ENCODE assay signal across 8 mouse cellular contexts in the genomic region with DNA sequence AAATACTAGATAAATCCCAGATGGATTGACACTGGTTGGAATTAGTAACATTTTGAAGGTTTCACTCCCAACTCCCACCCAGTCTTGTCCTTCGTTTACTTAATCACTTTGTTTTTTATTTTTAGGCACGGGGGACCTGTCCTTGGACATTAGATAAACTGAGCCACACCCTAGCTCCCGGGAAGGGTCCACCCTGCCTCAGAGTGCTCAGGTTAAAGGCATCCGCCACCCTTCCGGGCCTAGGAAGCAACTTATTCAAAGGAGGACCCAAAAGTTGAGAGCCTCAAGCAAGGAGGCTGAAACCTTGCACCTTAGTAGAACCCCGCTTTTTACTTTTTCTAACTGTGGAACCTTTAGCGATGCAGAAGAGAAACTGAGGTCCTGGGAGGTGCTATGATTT. TPM values are rescaled to one million over a fixed set of nuclear protein-coding genes. Genes with fewer than 3 reads are reported as not detected.
A peak's percentile ranks its signal among the peaks of the same experiment; 100 is the strongest.
DNase-seq lines count a peak whose midpoint lies in the region; ATAC-seq and TF ChIP-seq lines count a peak whose summit lies in the region.

No protein-coding gene starts in this region.

- no peaks in the 10 kb centered on the region for H3K9me3 ChIP-seq in heart, postnatal 0 days (replicated peaks; ENCODE audit: control insufficient read depth, low read length)
- H3K9me3 ChIP-seq in hindbrain, embryonic 15.5 days = no peaks in the 10 kb centered on the region
- H3K9me3 ChIP-seq in midbrain, embryonic 13.5 days = no peaks in the 10 kb centered on the region

- peak overlapping the region; percentile 62 for H3K4me3 ChIP-seq in heart, postnatal 0 days (ENCODE audit: low read depth, low read length)
- H3K4me3 ChIP-seq in hindbrain, embryonic 15.5 days = peak overlapping the region; percentile 46
- H3K4me3 ChIP-seq in midbrain, embryonic 13.5 days (replicated peaks) = peak overlapping the region; percentile 44

- peaks cover 8% of the 10 kb centered on the region; the same call in 1 of the 2 replicates for H3K36me3 ChIP-seq in heart, postnatal 0 days (replicated peaks; ENCODE audit: control insufficient read depth, insufficient read depth, low read length)
- H3K36me3 ChIP-seq in hindbrain, embryonic 15.5 days = peaks cover 7% of the 10 kb centered on the region; the same call in 1 of the 2 replicates
- H3K36me3 ChIP-seq in midbrain, embryonic 13.5 days = peaks cover 9% of the 10 kb centered on the region

- no peak for ATAC-seq in heart, postnatal 0 days (ENCODE audit: insufficient read depth, low read depth)
- ATAC-seq in hindbrain, embryonic 15.5 days (ENCODE audit: low FRiP score, low read depth) = no peak
- no peak for ATAC-seq in midbrain, embryonic 13.5 days

- intact Hi-C loops in left cerebral cortex, postnatal 36 days (cut with DNase I) = loop anchor here (10.0 kb wide), 1 partner anchor 156 kb away; a partner anchor contains a TSS

- no peak for DNase-seq in heart, postnatal 0 days (ENCODE audit: low spot score)
- no peak for DNase-seq in heart, adult 11 months
- peak; percentile 48 for DNase-seq in R1 (ENCODE audit: low read depth, low spot score)
- DNase-seq in left cerebral cortex, postnatal 36 days (ENCODE audit: low spot score in 2 of 2) = no peak
- no peak for DNase-seq in adrenal gland, postnatal 10 days
- no peak for DNase-seq in spleen, postnatal 10 days (ENCODE audit: low spot score in 2 of 2)

- WGBS in heart, postnatal 0 days = 19% methylated on average over 7 of the region's 7 CpGs
- 35% methylated on average over 7 of the region's 7 CpGs for WGBS in hindbrain, embryonic 15.5 days
- 31% methylated on average over 7 of the region's 7 CpGs for WGBS in midbrain, embryonic 13.5 days

- H3K9ac ChIP-seq in heart, postnatal 0 days (replicated peaks; ENCODE audit: low read depth, low read length) = peak overlapping the region; percentile 42; the same call in 1 of the 2 replicates
- H3K9ac ChIP-seq in hindbrain, embryonic 15.5 days = peak overlapping the region; percentile 34; the same call in 1 of the 2 replicates
- no peak overlapping the region for H3K9ac ChIP-seq in midbrain, embryonic 13.5 days (replicated peaks)

- H3K4me1 ChIP-seq in heart, postnatal 0 days (ENCODE audit: control insufficient read depth, insufficient read depth) = peaks cover 9% of the 10 kb centered on the region
- H3K4me1 ChIP-seq in hindbrain, embryonic 15.5 days (replicated peaks) = peaks cover 16% of the 10 kb centered on the region
- H3K4me1 ChIP-seq in midbrain, embryonic 13.5 days (replicated peaks) = peaks cover 17% of the 10 kb centered on the region

- no peak for TF ChIP-seq CTCF in heart, postnatal 0 days (IDR thresholded peaks at IDR 0.05; ENCODE audit: low read depth)

- no peak for TF ChIP-seq EP300 in heart, postnatal 0 days (IDR thresholded peaks at IDR 0.05; ENCODE audit: low read depth)

- H3K4me2 ChIP-seq in heart, postnatal 0 days (ENCODE audit: low read depth, low read length) = peak overlapping the region; percentile 89
- peak overlapping the region; percentile 89 for H3K4me2 ChIP-seq in hindbrain, embryonic 15.5 days
- peak overlapping the region; percentile 62 for H3K4me2 ChIP-seq in midbrain, embryonic 13.5 days (replicated peaks)

- H3K27me3 ChIP-seq in heart, postnatal 0 days (ENCODE audit: control insufficient read depth, insufficient read depth, low read length) = peaks cover 21% of the 10 kb centered on the region
- peaks cover 51% of the 10 kb centered on the region for H3K27me3 ChIP-seq in hindbrain, embryonic 15.5 days
- H3K27me3 ChIP-seq in midbrain, embryonic 13.5 days = peaks cover 63% of the 10 kb centered on the region

- no peak overlapping the region for H3K27ac ChIP-seq in heart, postnatal 0 days (ENCODE audit: low read depth)
- no peak overlapping the region for H3K27ac ChIP-seq in hindbrain, embryonic 15.5 days (replicated peaks)
- H3K27ac ChIP-seq in midbrain, embryonic 13.5 days = no peak overlapping the region

RNA-seq across cellular contexts. Expression of a gene that starts 2.9 kb away (rescaled TPM):
- total RNA-seq in heart, postnatal 0 days (2014; rRNA removed; ENCODE audit: low replicate concordance) = 2.6 and 6.8 TPM in 2 replicates
- 0.18 and 0.37 TPM in 2 replicates for polyA plus RNA-seq in heart, postnatal 0 days (2015; fragmentation: Nextera tagmentation; extraction: Ambion mirVana)
- 2.2 TPM in 2 replicates for polyA plus RNA-seq in hindbrain, embryonic 15.5 days (2015; fragmentation: Nextera tagmentation; extraction: Ambion mirVana)
- 0.89 and 1.2 TPM in 2 replicates for polyA plus RNA-seq in midbrain, embryonic 13.5 days (2015; fragmentation: Nextera tagmentation; extraction: Ambion mirVana)
- total RNA-seq in left cerebral cortex, postnatal 36 days (2021) = 1 to 10 TPM; 1.9 to 2.5 TPM
- total RNA-seq in adrenal gland, postnatal 10 days (2021) = 1 to 10 TPM; 2.2 to 3.8 TPM

RNA-seq across cellular contexts. Expression of a gene that starts 15.0 kb away (rescaled TPM):
- total RNA-seq in heart, postnatal 0 days (2014; rRNA removed; ENCODE audit: low replicate concordance) = 8.9 and 17.2 TPM in 2 replicates
- polyA plus RNA-seq in heart, postnatal 0 days (2015; fragmentation: Nextera tagmentation; extraction: Ambion mirVana) = 8.6 and 8.8 TPM in 2 replicates
- polyA plus RNA-seq in hindbrain, embryonic 15.5 days (2015; fragmentation: Nextera tagmentation; extraction: Ambion mirVana) = 17.6 and 19.7 TPM in 2 replicates
- polyA plus RNA-seq in midbrain, embryonic 13.5 days (2015; fragmentation: Nextera tagmentation; extraction: Ambion mirVana) = 20.6 and 23.5 TPM in 2 replicates
- 10 to 100 TPM in 1 of 2 experiments, 1 to 10 TPM in 1; 9.5 to 10.7 TPM for total RNA-seq in left cerebral cortex, postnatal 36 days (2021)
- total RNA-seq in adrenal gland, postnatal 10 days (2021) = 10 to 100 TPM; 12.9 to 13.3 TPM

RNA-seq across cellular contexts. Expression of a gene that starts 24.6 kb away (rescaled TPM):
- total RNA-seq in heart, postnatal 0 days (2014; rRNA removed; ENCODE audit: low replicate concordance) = 8.2 and 9.4 TPM in 2 replicates
- 3.5 and 3.6 TPM in 2 replicates for polyA plus RNA-seq in heart, postnatal 0 days (2015; fragmentation: Nextera tagmentation; extraction: Ambion mirVana)
- polyA plus RNA-seq in hindbrain, embryonic 15.5 days (2015; fragmentation: Nextera tagmentation; extraction: Ambion mirVana) = 7.1 and 8.6 TPM in 2 replicates
- 7.6 and 7.8 TPM in 2 replicates for polyA plus RNA-seq in midbrain, embryonic 13.5 days (2015; fragmentation: Nextera tagmentation; extraction: Ambion mirVana)
- 10 to 100 TPM in 1 of 2 experiments, 1 to 10 TPM in 1; 9.2 to 10.3 TPM for total RNA-seq in left cerebral cortex, postnatal 36 days (2021)
- total RNA-seq in adrenal gland, postnatal 10 days (2021) = 1 to 10 TPM; 5.7 to 8.1 TPM

RNA-seq across cellular contexts. Expression of a gene that starts 45.9 kb away (rescaled TPM):
- 11.1 and 36.4 TPM in 2 replicates for total RNA-seq in heart, postnatal 0 days (2014; rRNA removed; ENCODE audit: low replicate concordance)
- 30.8 and 32.2 TPM in 2 replicates for polyA plus RNA-seq in heart, postnatal 0 days (2015; fragmentation: Nextera tagmentation; extraction: Ambion mirVana)
- polyA plus RNA-seq in hindbrain, embryonic 15.5 days (2015; fragmentation: Nextera tagmentation; extraction: Ambion mirVana) = not detected in 2 replicates
- not detected in 2 replicates for polyA plus RNA-seq in midbrain, embryonic 13.5 days (2015; fragmentation: Nextera tagmentation; extraction: Ambion mirVana)
- total RNA-seq in left cerebral cortex, postnatal 36 days (2021) = not detected
- 10 to 100 TPM; 18.0 to 19.3 TPM for total RNA-seq in adrenal gland, postnatal 10 days (2021)

RNA-seq across cellular contexts. Expression of a gene that starts 50.8 kb away (rescaled TPM):
- 11.4 and 21.8 TPM in 2 replicates for total RNA-seq in heart, postnatal 0 days (2014; rRNA removed; ENCODE audit: low replicate concordance)
- polyA plus RNA-seq in heart, postnatal 0 days (2015; fragmentation: Nextera tagmentation; extraction: Ambion mirVana) = 1.7 and 2.3 TPM in 2 replicates
- polyA plus RNA-seq in hindbrain, embryonic 15.5 days (2015; fragmentation: Nextera tagmentation; extraction: Ambion mirVana) = 12.0 and 15.8 TPM in 2 replicates
- polyA plus RNA-seq in midbrain, embryonic 13.5 days (2015; fragmentation: Nextera tagmentation; extraction: Ambion mirVana) = 3.5 and 4.1 TPM in 2 replicates
- total RNA-seq in left cerebral cortex, postnatal 36 days (2021) = 10 to 100 TPM; 37.6 to 40.6 TPM
- total RNA-seq in adrenal gland, postnatal 10 days (2021) = 10 to 100 TPM; 25.3 to 26.0 TPM
